Mouse (Mus musculus) forebrain, embryonic 10.5 days (tissue): ENCODE data around the gene Ovol1. TPM values are rescaled to one million over a fixed set of nuclear protein-coding genes. Genes with fewer than 3 reads are reported as not detected.

Experiments used
- DNase-seq: peaks from one replicate; pipeline ENCODE4 v3.0.0-alpha.2; 2017; ENCODE audit warnings: low spot score; ENCODE audit errors: extremely low spot score
- H3K27ac ChIP-seq: fragments of 300-500 bp; sonication (generic); 2 replicates; pipeline ENCODE4 v1.5.1; 2016; ENCODE audit warnings: mild to moderate bottlenecking
- H3K27me3 ChIP-seq: fragments of 300-500 bp; sonication (generic); 2 replicates; pipeline ENCODE4 v1.6.1; 2016; ENCODE audit warnings: mild to moderate bottlenecking; ENCODE audit not compliant: poor library complexity, severe bottlenecking
- H3K36me3 ChIP-seq: fragments of 300-500 bp; sonication (generic); replicated peaks from 2 replicates; pipeline ENCODE4 v1.6.1; 2016; ENCODE audit warnings: mild to moderate bottlenecking, moderate library complexity
- H3K4me1 ChIP-seq: fragments of 300-500 bp; sonication (generic); 2 replicates; pipeline ENCODE4 v1.6.1; 2016
- H3K4me3 ChIP-seq: fragments of 300-500 bp; sonication (generic); 2 replicates; pipeline ENCODE4 v1.5.1; 2016; ENCODE audit warnings: mild to moderate bottlenecking, moderate library complexity
- H3K9me3 ChIP-seq: fragments of 300-500 bp; sonication (generic); 2 replicates; pipeline ENCODE4 v1.6.1; 2016; ENCODE audit warnings: mild to moderate bottlenecking, moderate library complexity
- WGBS: fragments of 180-500 bp; shearing (Covaris S2); methylation state at CpG from one replicate; pipeline ENCODE4 v1.1.7; 2016; 5-methylcytosine and 5-hydroxymethylcytosine counted together
- polyA plus RNA-seq: library from polyadenylated mRNA; unstranded; fragments of >200 nt; fragmentation: Nextera tagmentation; extraction: Ambion mirVana; gene quantifications from 2 replicates; pipeline ENCODE4 v1.2.1, GENCODE M21; 2016

Ovol1 gene
- 0.37 and 0.52 TPM in 2 replicates for polyA plus RNA-seq

DNA sequence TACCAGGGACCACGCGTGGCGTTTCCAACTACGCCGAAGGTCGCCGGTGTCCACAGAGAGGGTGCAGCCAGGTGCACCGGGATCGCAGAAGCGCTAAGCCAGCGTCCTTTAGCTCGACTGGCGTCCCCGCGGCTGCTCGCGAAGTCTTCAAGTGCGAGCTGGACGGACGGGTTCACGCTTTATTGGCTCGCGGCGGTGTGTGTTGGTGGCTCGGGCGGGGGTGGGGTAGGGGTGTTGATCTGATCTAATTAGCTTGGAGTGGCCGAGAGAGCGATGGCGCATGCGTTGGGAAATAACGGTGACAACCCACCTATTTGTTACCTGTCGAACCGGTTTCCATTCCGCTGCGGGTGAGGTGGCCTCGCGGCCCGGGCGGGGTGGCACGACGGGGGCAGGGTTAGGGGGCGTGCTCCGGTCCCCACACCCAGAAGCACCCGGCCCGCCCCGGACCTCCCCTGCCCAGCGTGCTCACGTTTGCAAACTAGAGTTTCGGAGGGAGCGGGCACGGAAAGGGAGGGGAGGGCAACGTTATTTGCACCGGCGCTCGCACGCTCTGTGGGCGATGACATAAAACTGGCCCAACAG lies at the start of gene Ovol1:
TSS of gene Ovol1 (minus strand) at position 190 of the 585 bp plus-strand sequence.
- no peaks in the 10 kb centered on the region for H3K9me3 ChIP-seq
- 0 out of 2 replicates have a peak within 1 kb of the TSS, but pooled peaks have one; percentile 3 for H3K27ac ChIP-seq
- no peaks in the 10 kb centered on the region for H3K36me3 ChIP-seq
- H3K4me3 ChIP-seq, result peak within 1 kb of the TSS; percentile 47
- DNase-seq, result no peak
- WGBS, result under 1% methylated on average over 57 of the region's 57 CpGs
- H3K4me1 ChIP-seq, result peaks cover 25% of the 10 kb centered on the region
- peaks cover 100% of the 10 kb centered on the region for H3K27me3 ChIP-seq

DNA sequence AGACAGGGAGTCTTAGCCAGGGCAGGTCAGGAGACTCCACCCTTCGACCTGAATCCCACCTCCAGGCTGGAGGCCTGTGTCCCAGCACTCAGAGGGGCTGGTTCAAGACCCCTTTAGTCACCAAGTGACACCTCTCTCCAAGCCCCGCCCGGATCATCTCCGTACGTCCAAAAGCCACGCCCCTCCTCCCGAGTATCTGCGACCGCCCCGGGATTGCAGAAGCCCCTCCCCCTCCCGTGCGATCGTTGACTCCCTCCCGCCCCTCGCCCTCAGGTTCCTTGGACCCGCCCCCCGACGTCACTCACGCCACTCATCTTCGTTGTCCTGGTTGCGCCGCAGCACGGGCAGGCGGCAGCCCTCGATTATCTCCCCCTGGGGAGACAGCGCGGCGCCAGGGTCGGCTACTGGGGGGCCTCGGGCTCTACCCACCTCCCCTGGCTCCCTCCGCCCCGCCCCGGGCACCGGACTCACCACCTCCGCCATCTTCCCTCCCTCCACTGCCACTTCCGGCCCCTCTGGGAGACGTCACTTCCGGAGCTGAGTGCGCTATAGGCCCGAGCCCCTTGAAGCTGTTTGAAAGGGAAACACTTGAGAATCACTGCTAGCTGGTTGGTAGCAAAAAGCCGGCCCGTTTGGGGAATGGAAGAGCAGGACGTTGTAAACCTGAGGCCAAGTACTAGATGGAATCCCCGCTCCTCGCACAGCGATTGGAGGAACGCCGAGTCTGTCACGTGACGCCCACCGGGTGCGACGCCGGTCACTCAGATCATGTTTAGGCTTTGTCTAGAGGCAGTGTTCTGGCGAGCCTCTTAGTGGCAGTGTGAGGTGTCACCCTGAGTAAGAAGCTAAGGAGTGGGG lies 49.3 kb upstream of the Ovol1 start, which contains the start of gene Kat5:
TSS of gene Kat5 (minus strand) at position 691 of the 858 bp plus-strand sequence.
- Histone ChIP-seq H3K27ac (peak within 1 kb of the TSS; percentile 99), H3K36me3 (peaks cover 43% of the 10 kb centered on the region), H3K4me3 (peak within 1 kb of the TSS; percentile 84), H3K4me1 (peaks cover 28% of the 10 kb centered on the region), H3K27me3 (no peaks in the 10 kb centered on the region), H3K9me3 (no peaks in the 10 kb centered on the region)
- peak; percentile 96 for DNase-seq
- WGBS, result under 1% methylated on average over 55 of the region's 55 CpGs

DNA sequence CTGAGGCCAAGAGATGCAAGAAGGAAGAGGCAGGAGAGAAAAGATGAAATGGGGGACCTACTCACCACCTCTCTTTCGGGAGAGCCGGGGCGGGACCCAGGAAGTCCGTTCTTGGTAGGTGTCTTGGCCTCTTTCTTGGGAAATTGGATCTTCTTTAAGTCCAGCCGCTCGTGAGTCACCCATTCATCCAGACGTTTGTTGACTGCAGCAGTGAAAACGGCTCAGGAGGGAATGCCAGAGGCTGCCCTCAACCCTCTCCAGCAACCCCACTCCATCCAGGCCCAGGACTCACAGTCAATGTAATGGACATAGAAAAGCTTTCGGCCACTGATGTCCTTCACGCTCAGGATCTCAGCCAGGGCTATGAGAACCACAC lies 48.7 kb upstream of the Ovol1 start:
- peaks cover 49% of the 10 kb centered on the region for H3K36me3 ChIP-seq
- H3K27me3 ChIP-seq, result no peaks in the 10 kb centered on the region
- peaks cover 31% of the 10 kb centered on the region for H3K4me1 ChIP-seq
- WGBS, result 61% methylated on average over 10 of the region's 10 CpGs
- DNase-seq, result no peak
- H3K27ac ChIP-seq, result peak overlapping the region; percentile 99
- no peaks in the 10 kb centered on the region for H3K9me3 ChIP-seq
- H3K4me3 ChIP-seq, result peak overlapping the region; percentile 84

DNA sequence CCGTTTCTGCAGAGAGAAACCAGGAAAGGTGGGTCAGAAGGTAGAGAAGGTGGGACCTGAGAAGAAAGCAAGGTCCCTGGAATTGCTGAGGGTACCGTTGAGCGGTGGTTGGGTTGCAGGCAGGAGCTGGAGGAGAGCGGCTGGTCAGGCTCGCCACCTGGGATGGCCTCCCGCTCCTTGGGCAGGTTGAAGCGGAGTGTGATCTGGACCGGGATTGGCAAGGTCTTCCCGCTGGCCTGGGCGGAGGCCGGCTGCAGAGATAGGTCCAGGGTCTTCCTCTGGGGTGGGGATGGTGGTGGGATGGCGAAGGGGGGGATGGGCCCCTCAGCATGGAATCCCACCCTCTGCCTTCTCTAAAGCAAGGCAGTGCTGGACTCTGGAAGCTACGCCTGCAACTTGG lies 48.3 kb upstream of the Ovol1 start:
- Histone ChIP-seq H3K4me3 (peak overlapping the region; percentile 84), H3K27ac (peak overlapping the region; percentile 99), H3K9me3 (no peaks in the 10 kb centered on the region), H3K27me3 (no peaks in the 10 kb centered on the region), H3K4me1 (peaks cover 35% of the 10 kb centered on the region), H3K36me3 (peaks cover 53% of the 10 kb centered on the region)
- WGBS, result 96% methylated on average over 13 of the region's 13 CpGs
- no peak for DNase-seq

DNA sequence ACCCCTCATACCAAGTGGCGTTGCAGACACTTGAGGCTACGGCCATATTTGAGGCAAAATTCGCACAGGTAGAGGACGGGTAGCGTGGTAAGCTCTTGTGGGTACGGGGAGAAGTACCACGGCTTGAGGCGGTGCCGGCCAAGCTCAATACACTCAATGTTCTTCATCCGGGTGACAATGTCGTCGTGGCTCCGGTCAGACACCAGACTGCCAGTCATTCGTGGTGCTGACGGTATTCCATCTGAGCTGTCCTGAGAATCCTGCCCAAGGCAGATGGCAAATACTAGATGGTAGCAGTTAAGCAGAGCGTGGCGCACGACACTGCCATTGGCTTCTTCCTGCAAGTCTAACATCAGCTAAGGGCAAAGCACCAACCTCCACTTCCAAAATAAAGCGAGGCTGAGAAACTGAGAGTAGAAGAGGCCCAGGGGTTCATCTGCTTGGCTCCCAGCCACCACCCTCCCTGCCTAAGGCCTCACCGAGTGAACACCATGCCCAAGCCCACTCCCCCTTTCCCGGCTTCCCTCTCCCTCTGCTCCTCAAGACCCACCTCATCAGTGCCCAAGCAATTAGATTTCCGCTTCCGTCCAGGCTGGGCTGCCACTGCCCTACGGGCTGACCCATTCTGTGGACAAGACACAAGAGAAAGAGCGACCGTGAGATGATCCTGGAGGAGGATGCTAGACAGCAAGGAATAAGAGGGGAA lies 47.4 kb upstream of the Ovol1 start:
- Histone ChIP-seq H3K4me1 (peaks cover 43% of the 10 kb centered on the region), H3K27ac (0 out of 2 replicates have a peak overlapping the region, but pooled peaks have one; percentile 99), H3K4me3 (peak overlapping the region; percentile 84; the same call in 1 of the 2 replicates), H3K27me3 (no peaks in the 10 kb centered on the region), H3K9me3 (no peaks in the 10 kb centered on the region), H3K36me3 (peaks cover 62% of the 10 kb centered on the region)
- 95% methylated on average over 26 of the region's 26 CpGs for WGBS
- no peak for DNase-seq

DNA sequence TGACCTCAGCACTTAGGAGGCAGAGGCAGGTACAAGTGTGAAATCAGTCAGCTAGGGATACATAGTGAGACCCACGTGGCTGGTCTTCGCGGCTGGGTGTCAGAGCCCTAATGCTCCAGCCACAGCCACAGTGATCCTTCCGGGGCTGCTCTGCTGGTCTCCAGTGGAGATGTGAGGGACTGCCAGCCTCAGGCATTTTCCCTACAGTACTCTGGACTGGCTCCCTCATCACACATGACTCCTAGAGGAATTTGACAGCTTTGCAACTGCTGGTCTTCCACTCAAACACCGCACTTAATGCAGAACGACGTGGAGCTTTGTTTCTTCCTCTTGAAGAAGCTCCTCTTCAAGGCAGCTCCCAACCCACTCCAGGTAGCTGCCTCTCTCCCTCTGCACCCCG lies 45.8 kb upstream of the Ovol1 start:
- Histone ChIP-seq H3K4me1 (peaks cover 53% of the 10 kb centered on the region), H3K36me3 (peaks cover 66% of the 10 kb centered on the region), H3K27me3 (no peaks in the 10 kb centered on the region), H3K9me3 (no peaks in the 10 kb centered on the region), H3K27ac (no peak overlapping the region), H3K4me3 (0 out of 2 replicates have a peak overlapping the region, but pooled peaks have one; percentile 14)
- DNase-seq, result no peak
- 89% methylated on average over 8 of the region's 8 CpGs for WGBS

DNA sequence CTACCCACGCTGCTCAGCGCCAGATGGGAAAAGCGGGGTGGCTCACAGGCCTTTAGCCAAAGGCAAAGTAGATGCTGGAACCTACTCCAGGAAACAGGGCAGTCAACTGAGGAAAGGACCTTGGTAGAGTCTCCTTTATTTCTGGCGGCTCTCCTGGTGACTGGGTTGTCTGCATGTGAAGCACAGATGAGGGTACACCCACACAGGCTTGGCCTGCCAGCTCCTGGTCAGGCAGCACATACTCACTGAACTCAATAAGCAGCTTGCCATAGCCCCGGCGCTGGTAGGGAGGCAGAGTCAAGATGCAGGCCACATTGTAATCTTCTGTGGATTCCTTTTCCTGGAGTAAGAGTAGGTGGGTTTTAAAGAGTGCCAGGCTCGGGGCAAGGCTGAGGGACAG lies 44.7 kb upstream of the Ovol1 start:
- Histone ChIP-seq H3K4me1 (peaks cover 43% of the 10 kb centered on the region), H3K27me3 (no peaks in the 10 kb centered on the region), H3K36me3 (peaks cover 66% of the 10 kb centered on the region), H3K4me3 (peak overlapping the region; percentile 14; the same call in 1 of the 2 replicates), H3K9me3 (no peaks in the 10 kb centered on the region), H3K27ac (no peak overlapping the region)
- no peak for DNase-seq
- 88% methylated on average over 7 of the region's 7 CpGs for WGBS

DNA sequence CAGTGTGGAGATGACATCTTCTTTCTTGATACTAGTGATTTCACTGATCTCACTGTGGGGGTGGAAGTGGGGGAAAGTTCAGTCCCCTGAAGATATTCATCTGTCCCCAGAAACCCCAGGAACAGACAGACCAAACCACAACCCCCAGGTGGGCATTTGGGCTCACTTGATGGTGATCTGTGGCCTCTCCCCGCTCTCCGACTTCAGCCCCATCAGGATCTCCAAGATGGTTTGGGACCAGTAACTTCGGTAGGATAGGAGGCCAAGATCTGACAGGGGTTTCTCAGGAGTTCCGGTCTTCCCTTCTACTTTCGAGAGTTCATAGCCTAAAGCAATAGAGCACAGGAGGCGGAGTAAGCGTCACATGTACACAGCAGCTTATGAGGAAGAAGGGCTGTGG lies 43.2 kb upstream of the Ovol1 start:
- H3K27ac ChIP-seq, result no peak overlapping the region
- no peaks in the 10 kb centered on the region for H3K9me3 ChIP-seq
- H3K4me1 ChIP-seq, result peaks cover 33% of the 10 kb centered on the region
- H3K27me3 ChIP-seq, result no peaks in the 10 kb centered on the region
- WGBS, result 96% methylated on average over 7 of the region's 7 CpGs
- peaks cover 63% of the 10 kb centered on the region for H3K36me3 ChIP-seq
- DNase-seq, result no peak
- H3K4me3 ChIP-seq, result peak overlapping the region; percentile 100; the same call in 1 of the 2 replicates

DNA sequence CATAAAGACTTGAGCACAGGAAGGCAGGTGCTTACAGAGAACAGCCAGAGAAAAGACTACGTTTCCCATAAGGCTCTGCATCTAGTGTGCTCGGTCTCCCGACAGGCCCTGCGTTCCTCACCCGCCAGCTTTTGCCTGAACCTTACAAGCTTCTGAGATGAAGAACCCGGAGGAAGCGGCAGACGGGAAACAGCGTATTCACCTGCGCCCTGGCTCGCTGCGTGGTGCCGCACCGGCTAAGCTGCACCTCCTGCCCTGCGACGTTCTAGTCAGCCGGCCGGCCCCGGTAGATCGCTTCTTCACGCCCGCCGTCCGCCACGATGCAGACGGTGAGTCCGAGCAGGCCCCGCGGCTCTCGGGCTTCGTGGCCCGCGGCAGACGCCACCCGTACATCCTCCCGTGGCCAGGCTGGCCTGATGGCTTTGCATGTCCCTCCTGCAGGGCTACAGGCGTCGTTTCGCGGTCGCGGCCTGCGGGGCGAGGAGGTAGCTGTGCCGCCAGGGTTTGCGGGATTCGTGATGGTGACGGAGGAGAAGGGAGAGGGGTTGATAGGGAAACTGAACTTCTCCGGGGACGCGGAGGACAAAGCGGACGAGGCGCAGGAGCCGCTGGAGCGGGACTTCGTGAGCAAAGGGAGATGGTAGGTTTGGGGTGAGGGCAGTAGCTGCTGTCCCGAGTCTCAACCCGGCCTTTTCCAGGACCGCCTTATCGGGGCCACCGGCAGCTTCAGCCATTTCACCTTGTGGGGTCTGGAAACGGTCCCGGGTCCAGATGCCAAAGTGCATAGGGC lies 41.5 kb upstream of the Ovol1 start, which contains the start of gene Rnaseh2c:
TSS of gene Rnaseh2c (plus strand) at position 122 of the 790 bp plus-strand sequence.
- WGBS, result under 1% methylated on average over 64 of the region's 64 CpGs

DNA sequence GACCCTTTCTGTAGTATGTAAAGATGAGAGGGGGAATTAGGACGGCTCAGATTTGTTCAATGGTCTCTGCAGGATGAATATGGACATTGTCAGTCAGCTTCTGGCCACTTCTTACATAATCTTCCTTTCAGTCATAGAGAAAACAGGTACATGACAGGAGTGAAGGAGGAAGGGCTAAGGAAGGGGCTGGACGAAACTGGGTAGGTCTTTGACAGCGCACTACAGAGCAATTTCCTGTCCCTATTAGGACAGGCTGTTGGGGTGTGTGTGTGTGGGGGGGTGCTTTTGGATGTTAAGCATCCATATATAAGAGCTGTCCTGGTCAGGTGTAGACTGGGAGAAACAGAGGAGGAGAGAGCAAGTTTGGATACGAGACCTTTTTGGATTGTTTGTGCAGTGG lies 38.8 kb upstream of the Ovol1 start:
- 81% methylated on average over 4 of the region's 4 CpGs for WGBS
- H3K27ac ChIP-seq, result no peak overlapping the region

More for the DNA sequence above, 41.5 kb upstream of the Ovol1 start, which contains the start of gene Rnaseh2c:
- peaks cover 25% of the 10 kb centered on the region for H3K4me1 ChIP-seq
- no peaks in the 10 kb centered on the region for H3K9me3 ChIP-seq
- H3K4me3 ChIP-seq, result peak within 1 kb of the TSS; percentile 100
- peak within 1 kb of the TSS; percentile 97 for H3K27ac ChIP-seq
- peak; percentile 80 for DNase-seq
- peaks cover 45% of the 10 kb centered on the region for H3K36me3 ChIP-seq
- H3K27me3 ChIP-seq, result no peaks in the 10 kb centered on the region

DNA sequence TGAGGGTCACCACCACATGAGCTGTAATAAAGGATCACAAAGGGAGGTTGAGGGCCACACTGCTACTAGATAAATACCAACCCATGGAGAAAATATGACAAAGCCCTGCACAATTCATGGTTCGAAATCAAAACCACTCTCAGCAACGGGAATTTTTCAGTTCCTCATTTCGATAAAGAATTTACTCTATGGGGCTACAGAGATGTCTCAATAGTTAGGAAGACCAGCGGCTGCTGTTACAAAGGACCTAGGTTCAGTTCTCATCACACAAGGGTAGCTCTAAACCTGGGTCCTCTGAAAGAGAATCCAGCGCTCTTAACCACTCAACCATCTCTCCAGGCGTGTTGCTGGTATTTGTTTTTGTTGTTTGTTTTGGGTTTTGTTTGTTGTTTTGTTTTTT lies 31.4 kb upstream of the Ovol1 start:
- H3K27ac ChIP-seq, result no peak overlapping the region
- no peaks in the 10 kb centered on the region for H3K36me3 ChIP-seq
- H3K9me3 ChIP-seq, result no peaks in the 10 kb centered on the region
- 90% methylated on average over 6 of the region's 6 CpGs for WGBS
- no peak overlapping the region for H3K4me3 ChIP-seq
- no peaks in the 10 kb centered on the region for H3K27me3 ChIP-seq
- DNase-seq, result no peak
- no peaks in the 10 kb centered on the region for H3K4me1 ChIP-seq

More for the DNA sequence above, 38.8 kb upstream of the Ovol1 start:
- no peaks in the 10 kb centered on the region for H3K27me3 ChIP-seq
- no peaks in the 10 kb centered on the region for H3K9me3 ChIP-seq
- peaks cover 22% of the 10 kb centered on the region for H3K4me1 ChIP-seq
- DNase-seq, result no peak
- H3K36me3 ChIP-seq, result peaks cover 18% of the 10 kb centered on the region
- H3K4me3 ChIP-seq, result no peak overlapping the region

DNA sequence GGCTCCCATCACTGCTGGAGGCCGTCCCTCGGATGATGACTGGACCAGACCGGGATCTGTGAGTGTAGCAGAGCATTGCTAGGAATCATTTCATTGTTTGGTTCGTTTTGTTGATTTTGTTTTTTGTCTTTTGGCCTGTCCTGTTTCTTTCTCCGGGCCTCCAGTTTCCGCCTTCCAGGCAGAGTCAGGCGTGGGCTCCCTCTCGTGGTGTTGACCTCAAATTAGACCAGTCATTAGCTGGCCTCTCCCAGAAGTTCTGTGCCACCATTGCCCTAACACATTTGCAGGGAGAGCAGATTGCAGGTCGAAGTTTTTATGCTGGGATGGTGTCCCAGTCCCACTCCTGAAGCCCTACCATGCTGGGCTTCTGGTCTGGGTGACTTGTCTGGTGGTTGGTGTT lies 28.7 kb upstream of the Ovol1 start:
- Histone ChIP-seq H3K4me3 (no peak overlapping the region), H3K9me3 (no peaks in the 10 kb centered on the region), H3K27ac (no peak overlapping the region), H3K27me3 (no peaks in the 10 kb centered on the region), H3K4me1 (no peaks in the 10 kb centered on the region), H3K36me3 (no peaks in the 10 kb centered on the region)
- no peak for DNase-seq
- WGBS, result 82% methylated on average over 9 of the region's 9 CpGs
